Mouse (Mus musculus): ENCODE data around the gene Zswim4.

Zswim4 gene

GRCm38 (mm10) chr8:84183261-84184084 lies 53.4 kb downstream of the Zswim4 start:
- no peak for DNase-seq (ENCODE audit: low spot score in 2 of 2)

DNA sequence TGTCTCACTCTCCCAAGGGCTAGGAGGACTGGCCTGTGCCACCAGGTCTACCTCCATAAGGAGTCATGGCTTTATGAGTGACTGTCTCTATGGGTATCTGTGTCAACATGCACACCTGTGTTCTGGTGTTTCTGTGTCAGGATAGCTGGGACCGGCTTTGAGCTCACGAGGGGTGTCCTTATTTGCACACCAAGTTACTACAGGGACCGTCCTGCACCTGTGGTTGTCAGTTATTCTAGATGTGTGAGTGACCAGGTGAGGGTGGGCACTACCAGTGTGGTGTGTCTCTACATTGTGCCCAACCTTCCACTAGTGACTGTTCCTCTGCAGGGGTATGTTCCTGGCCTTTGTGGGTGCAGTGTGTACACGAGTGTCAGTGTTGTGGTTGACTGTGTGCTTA lies 54.0 kb downstream of the Zswim4 start:
- no peak for DNase-seq (ENCODE audit: low spot score in 2 of 2)

DNA sequence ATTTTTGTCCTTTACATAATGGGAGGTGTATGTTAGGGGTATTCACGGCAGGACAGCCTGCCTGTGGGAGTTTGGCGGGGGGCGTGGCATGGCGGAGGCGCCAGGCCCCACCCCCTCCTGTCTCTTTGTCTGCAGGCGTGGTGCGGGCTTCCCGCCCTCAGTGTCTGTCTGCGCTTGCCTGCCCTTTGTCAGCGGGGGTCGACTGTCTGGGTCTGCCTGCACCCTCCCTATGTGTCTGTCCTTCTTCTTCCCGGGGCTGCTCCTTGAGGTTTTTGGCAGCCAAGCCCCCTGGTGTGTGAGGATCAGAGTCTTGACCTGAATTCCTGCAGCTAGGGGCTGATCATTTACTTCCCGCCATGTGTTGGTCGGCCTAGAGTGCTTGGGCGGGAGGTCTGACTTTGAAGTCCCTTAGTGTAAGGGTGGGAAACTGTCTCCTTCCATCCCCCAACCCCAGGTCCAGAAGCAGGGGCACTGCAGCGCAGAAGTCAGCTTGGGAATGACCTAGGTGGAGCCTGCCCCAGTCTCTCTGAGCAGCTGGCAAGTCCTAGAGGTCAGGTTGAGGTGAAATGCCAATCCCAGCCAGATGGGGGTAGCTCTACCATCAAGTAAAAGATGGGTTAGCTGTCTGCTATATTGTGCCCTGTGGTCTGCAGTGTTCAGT lies 56.2 kb downstream of the Zswim4 start:
- DNase-seq (ENCODE audit: low spot score in 2 of 2), result no peak

DNA sequence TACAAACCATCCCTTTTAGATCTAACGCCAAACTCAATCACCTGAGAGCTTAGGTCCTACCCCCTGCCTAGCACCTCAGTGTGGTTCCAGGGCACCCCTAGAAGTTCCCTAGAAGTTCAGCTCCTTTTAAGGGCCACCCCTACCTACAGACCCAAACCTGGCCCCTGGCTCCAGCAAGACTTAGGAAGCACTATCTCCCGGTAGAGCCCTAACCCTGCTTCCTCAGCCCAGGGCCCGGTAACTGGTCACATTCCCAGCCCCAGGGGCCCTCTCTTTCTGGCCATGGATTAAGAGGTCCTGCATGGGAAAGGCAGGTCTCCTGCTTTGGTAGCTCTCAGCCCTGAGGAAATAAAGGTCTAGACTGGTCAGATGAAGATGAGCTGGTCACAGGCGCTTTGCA lies 56.9 kb downstream of the Zswim4 start:
- no peak for DNase-seq (ENCODE audit: low spot score in 2 of 2)

GRCm38 (mm10) chr8:84178592-84178991 lies 58.3 kb downstream of the Zswim4 start:
- no peak for DNase-seq (ENCODE audit: low spot score in 2 of 2)

DNA sequence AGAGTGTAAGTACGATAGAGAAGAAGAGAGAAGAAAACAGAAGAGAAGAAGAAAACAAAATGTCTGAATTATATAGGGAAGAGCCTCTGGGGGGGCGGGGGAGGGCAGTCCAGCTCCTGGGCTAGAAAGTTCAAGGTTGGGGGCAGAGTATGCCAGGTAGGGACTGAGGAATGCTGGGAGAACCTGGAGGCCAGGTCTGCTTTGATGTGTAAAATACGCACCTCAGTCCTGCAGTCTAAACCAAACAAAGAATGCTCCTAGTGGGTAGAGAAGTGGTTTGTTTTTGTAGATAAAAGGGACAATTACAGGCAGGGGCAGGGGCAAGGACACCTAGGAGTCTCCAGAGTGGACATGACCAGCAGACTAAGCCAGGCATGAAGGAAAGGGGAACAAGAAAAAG lies 59.5 kb downstream of the Zswim4 start:
- DNase-seq (ENCODE audit: low spot score in 2 of 2), result no peak

- no peak for DNase-seq (ENCODE audit: low spot score in 2 of 2)
Measured at GRCm38 (mm10) chr8:84176560-84176959, 60.3 kb downstream of the Zswim4 start.

- no peak for DNase-seq (ENCODE audit: low spot score in 2 of 2)
Measured at GRCm38 (mm10) chr8:84173861-84174260, 63.0 kb downstream of the Zswim4 start.

DNA sequence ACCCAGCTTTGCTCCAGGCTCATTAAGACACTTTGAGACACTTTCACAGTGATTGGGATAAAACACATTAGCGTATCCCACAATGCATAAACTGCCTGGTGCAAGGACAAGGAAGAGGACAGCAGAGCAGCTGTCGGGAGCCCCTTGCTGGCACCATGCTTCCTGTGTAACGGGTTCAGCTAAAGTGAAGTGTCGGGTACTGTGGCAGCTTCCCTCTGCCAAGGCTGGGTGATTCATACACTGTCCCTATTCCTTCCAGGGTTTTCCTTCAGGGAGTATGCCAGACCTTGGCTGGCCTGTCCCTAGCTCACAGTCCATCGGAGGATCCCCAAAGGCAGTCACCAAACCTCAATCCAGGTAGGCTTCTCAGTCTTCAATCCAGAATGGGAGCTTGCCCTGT lies 66.8 kb downstream of the Zswim4 start:
- DNase-seq (ENCODE audit: low spot score in 2 of 2), result no peak

DNA sequence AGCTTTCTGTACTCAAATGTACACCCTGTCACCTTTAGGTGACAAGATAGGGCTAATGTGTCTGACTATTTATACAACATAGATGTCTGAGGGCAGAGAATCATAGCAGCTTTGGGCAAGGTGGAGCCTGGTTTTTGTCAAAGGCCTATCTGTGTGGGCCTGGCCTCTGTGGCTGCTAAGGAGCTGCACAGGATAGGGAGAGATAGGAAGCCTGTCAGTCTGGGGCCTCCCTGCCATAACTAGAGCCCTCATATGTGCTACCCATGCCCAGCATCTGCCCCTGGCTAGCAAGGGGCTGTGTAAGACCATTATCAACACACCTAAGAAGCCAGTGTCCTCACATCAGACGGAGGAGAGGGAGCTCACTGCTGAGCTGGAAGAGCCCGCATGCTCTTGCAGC lies 69.2 kb downstream of the Zswim4 start:
- no peak for DNase-seq (ENCODE audit: low spot score in 2 of 2)

Data from spleen, postnatal 36 days (tissue).